Mouse (Mus musculus): ENCODE results near the gene Mpdu1. TPM values are rescaled to one million over a fixed set of nuclear protein-coding genes. Genes with fewer than 3 reads are reported as not detected.
A peak's percentile ranks its signal among the peaks of the same experiment; 100 is the strongest.

Mpdu1 gene
- polyA plus RNA-seq, 1 experiment = 135 TPM

DNA sequence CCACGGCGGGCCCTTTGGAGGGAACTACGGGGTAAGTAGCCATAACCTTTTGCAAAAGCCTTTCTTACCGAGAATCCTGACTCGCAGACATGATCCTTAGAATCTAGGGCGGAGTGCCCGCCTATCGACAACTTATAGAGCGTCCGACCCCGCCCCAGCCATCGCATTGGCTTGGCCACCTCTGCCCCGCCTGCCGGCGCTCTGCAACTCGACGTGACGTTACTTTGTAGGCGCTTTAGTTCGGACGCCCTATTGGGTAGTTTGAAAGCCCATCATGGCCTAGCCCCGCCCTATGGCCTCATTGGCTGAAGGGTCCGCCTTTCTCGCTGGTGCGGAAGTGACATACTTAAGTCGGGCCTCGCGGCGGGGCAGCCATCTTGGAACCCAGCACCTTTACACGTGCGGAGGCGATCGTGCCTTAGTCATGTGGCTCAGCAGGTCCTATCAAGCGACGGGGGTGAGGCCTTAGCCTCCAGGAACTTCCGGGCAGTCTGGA lies 9.8 kb upstream of the Mpdu1 start, which contains the start of gene Eif4a1:
Eif4a1 (minus strand) TSS at position 213 of the 496 bp plus-strand sequence.
- no peaks in the 10 kb centered on the region; the same call in 1 of the 2 replicates for H3K4me1 ChIP-seq (ENCODE audit: control insufficient read depth, insufficient read depth, insufficient read length, low read length)
- TF ChIP-seq CTCF (IDR thresholded peaks at IDR 0.05; ENCODE audit: extremely low read depth, insufficient read length, insufficient replicate concordance, low read depth, low read length) (0 out of 2 replicates have a peak, but pooled peaks have one; percentile 23), POLR2A (IDR thresholded peaks at IDR 0.05; ENCODE audit: low read depth, low read length) (peak; percentile 95)
- peak within 1 kb of the TSS; percentile 88 for H3K27ac ChIP-seq (ENCODE audit: insufficient read depth, low read depth, low read length)
- peaks cover 53% of the 10 kb centered on the region for H3K36me3 ChIP-seq (ENCODE audit: control insufficient read depth, insufficient read depth, low read length)
- no peaks in the 10 kb centered on the region for H3K27me3 ChIP-seq (ENCODE audit: control insufficient read depth, insufficient read depth, low read length)
- WGBS = 0% methylated on average over 36 of the region's 36 CpGs
- peak within 1 kb of the TSS; percentile 87 for H3K4me3 ChIP-seq (ENCODE audit: low read depth, low read length)

DNA sequence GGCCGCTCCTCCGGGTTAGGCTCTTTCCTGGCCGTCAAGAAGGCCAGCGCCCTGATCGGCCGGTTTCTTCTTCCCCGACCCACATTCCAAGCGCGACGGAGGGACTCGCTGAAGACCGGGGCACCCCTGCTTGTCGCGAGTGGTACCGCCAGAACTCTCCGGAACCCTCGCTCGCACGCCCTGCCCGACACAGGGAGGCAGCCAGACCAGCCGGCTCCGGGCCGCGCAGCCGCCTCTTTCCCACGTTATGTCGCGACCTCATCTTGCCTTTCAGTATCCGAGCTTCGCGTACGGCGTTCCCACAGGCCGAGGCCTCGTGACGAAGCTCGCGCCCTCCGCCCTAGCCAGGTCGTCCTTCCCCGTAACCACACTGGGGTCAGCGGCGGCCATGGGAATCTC lies 9.3 kb upstream of the Mpdu1 start:
- Histone ChIP-seq H3K4me1 (ENCODE audit: control insufficient read depth, insufficient read depth, insufficient read length, low read length) (no peaks in the 10 kb centered on the region; the same call in 1 of the 2 replicates), H3K36me3 (ENCODE audit: control insufficient read depth, insufficient read depth, low read length) (peaks cover 52% of the 10 kb centered on the region), H3K27me3 (ENCODE audit: control insufficient read depth, insufficient read depth, low read length) (no peaks in the 10 kb centered on the region), H3K4me3 (ENCODE audit: low read depth, low read length) (peak overlapping the region; percentile 87), H3K27ac (ENCODE audit: insufficient read depth, low read depth, low read length) (peak overlapping the region; percentile 88)
- under 1% methylated on average over 43 of the region's 43 CpGs for WGBS
- TF ChIP-seq POLR2A (IDR thresholded peaks at IDR 0.05; ENCODE audit: low read depth, low read length) (no peak), CTCF (IDR thresholded peaks at IDR 0.05; ENCODE audit: extremely low read depth, insufficient read length, insufficient replicate concordance, low read depth, low read length) (no peak)

DNA sequence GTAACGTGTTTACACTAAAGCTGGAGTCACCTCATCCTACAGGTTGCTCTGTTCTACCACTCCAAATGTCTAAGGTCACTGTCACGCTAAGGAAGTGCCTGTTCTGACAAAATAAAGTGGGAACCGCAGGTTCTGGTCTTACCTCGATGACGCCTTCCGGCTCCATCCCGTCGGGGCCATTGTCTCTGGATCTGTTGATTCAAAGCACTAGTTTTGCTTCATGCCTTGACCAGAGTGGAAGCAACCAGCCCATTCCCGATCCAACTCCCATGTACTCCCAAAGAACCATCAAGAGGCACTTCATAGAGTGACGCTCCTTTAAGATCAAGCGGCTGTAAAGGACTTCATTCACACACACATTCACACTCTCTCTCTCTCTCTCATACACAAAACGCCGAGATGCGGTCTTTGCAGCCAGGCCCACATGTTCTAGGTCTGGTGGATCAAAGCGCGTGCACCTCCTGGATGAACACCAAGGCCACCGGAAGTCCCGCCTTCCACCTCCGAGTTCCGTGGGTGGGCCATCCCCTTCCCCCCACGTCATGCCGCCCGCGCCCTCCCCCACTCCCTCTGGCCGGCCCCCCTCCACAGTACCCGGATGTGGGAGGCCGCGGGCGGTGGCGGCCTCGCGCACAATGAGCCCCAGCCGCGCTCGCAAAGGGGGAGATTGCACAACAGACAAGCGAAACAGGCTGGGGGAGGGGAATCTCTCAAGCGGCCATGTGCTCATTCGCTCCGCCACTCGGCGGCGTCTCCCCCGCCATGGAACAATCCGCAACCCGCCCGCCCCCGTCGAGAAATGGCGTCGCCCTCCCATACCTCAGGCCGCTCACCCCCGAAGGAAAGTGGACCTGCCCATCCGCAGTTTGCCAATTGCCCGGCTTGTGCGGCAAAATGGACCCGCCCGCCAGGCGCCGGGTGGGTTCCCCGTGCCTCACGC lies 8.6 kb upstream of the Mpdu1 start:
- peak overlapping the region; percentile 88 for H3K27ac ChIP-seq (ENCODE audit: insufficient read depth, low read depth, low read length)
- no peaks in the 10 kb centered on the region; the same call in 1 of the 2 replicates for H3K4me1 ChIP-seq (ENCODE audit: control insufficient read depth, insufficient read depth, insufficient read length, low read length)
- H3K27me3 ChIP-seq (ENCODE audit: control insufficient read depth, insufficient read depth, low read length) = no peaks in the 10 kb centered on the region
- peak overlapping the region; percentile 87 for H3K4me3 ChIP-seq (ENCODE audit: low read depth, low read length)
- under 1% methylated on average over 59 of the region's 61 CpGs for WGBS
- no peak for TF ChIP-seq CTCF (IDR thresholded peaks at IDR 0.05; ENCODE audit: extremely low read depth, insufficient read length, insufficient replicate concordance, low read depth, low read length)
- peak; percentile 68; the same call in 1 of the 2 replicates for TF ChIP-seq POLR2A (IDR thresholded peaks at IDR 0.05; ENCODE audit: low read depth, low read length)
- H3K36me3 ChIP-seq (ENCODE audit: control insufficient read depth, insufficient read depth, low read length) = peaks cover 53% of the 10 kb centered on the region

DNA sequence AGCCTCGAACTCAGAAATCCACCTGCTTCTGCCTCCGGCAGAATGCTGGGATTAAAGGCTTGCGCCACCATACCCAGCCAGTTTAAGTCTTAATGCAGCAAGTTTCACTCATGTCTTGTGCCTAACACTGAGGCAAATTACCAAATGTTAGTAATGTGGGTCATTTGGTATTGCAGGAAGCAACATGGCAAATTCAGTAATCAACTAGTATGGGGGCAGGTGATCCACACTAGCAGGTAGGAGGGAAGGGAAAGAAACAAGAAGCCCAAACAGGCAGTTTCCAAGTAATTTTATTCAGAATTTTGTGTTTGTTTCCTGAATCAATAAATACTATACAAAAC lies 4.2 kb upstream of the Mpdu1 start:
- peaks cover 38% of the 10 kb centered on the region for H3K36me3 ChIP-seq (ENCODE audit: control insufficient read depth, insufficient read depth, low read length)
- WGBS = 83% methylated on average over 3 of the region's 3 CpGs
- TF ChIP-seq POLR2A (IDR thresholded peaks at IDR 0.05; ENCODE audit: low read depth, low read length) (no peak), CTCF (IDR thresholded peaks at IDR 0.05; ENCODE audit: extremely low read depth, insufficient read length, insufficient replicate concordance, low read depth, low read length) (no peak)
- H3K27ac ChIP-seq (ENCODE audit: insufficient read depth, low read depth, low read length) = no peak overlapping the region
- no peak overlapping the region for H3K4me3 ChIP-seq (ENCODE audit: low read depth, low read length)
- H3K4me1 ChIP-seq (ENCODE audit: control insufficient read depth, insufficient read depth, insufficient read length, low read length) = peaks cover 5% of the 10 kb centered on the region
- no peaks in the 10 kb centered on the region for H3K27me3 ChIP-seq (ENCODE audit: control insufficient read depth, insufficient read depth, low read length)

DNA sequence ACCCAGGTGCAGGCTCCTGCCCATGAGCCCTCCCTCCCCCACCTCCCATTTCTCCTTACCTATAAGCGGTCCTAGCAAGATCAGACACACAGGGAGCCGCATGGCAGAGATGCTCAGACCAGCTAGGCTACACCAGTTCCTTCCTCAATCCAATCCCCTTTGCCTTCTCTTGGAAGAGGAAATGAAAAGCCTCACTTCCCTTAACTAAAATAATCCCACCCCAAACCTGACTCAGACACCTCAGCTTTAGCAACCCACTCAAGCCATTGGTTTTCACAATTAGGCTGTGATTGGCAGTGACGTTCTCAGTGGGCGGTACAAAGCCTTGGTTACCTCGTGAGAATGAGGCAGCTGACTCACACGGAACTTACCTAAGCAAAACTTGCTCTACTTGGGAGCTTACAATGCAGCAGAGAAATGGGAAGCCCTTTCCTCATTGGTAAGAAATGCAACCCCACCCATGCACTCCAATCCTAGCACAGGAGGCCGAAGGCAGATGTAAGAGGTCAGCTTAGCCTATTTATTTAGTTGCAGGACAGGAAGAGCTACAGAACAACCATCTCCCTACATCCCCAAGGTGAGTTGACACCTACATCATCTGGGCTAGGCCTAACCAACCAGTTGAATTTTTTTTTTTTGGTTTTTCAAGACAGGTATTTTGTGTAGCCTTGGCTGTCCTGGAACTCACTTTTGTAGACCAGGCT lies 3.7 kb upstream of the Mpdu1 start, which contains the start of gene Cd68:
Cd68 (minus strand) TSS at position 193 of the 704 bp plus-strand sequence.
- Histone ChIP-seq H3K4me1 (ENCODE audit: control insufficient read depth, insufficient read depth, insufficient read length, low read length) (peaks cover 7% of the 10 kb centered on the region), H3K27me3 (ENCODE audit: control insufficient read depth, insufficient read depth, low read length) (no peaks in the 10 kb centered on the region), H3K4me3 (ENCODE audit: low read depth, low read length) (peak within 1 kb of the TSS; percentile 25), H3K27ac (ENCODE audit: insufficient read depth, low read depth, low read length) (peak within 1 kb of the TSS; percentile 1; the same call in 1 of the 2 replicates), H3K36me3 (ENCODE audit: control insufficient read depth, insufficient read depth, low read length) (peaks cover 38% of the 10 kb centered on the region)
- TF ChIP-seq CTCF (IDR thresholded peaks at IDR 0.05; ENCODE audit: extremely low read depth, insufficient read length, insufficient replicate concordance, low read depth, low read length) (no peak), POLR2A (IDR thresholded peaks at IDR 0.05; ENCODE audit: low read depth, low read length) (no peak)
- WGBS = 37% methylated on average over 7 of the region's 7 CpGs

DNA sequence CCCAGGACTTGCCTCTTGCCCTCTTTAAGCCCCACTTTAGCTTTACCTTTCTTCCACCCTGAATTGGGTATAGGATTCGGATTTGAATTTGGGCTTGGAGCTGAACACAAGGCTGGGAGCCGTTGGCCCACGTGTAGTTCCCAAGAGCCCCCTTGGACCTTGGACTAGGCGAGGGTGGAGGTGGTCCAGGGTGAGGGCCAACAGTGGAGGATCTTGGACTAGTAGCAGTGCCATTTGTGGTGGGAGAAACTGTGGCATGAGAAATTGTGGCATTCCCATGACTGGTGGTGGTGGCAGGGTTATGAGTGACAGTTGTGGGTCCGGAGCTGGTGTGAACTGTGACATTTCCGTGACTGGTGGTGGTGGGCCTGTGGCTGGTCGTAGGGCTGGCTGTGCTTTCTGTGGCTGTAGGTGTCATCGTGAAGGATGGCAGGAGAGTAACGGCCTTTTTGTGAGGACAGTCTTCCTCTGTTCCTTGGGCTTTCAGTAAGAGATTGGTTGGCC lies 3.1 kb upstream of the Mpdu1 start:
- Histone ChIP-seq H3K4me3 (ENCODE audit: low read depth, low read length) (peak overlapping the region; percentile 25), H3K4me1 (ENCODE audit: control insufficient read depth, insufficient read depth, insufficient read length, low read length) (peaks cover 7% of the 10 kb centered on the region), H3K27ac (ENCODE audit: insufficient read depth, low read depth, low read length) (peak overlapping the region; percentile 1; the same call in 1 of the 2 replicates), H3K36me3 (ENCODE audit: control insufficient read depth, insufficient read depth, low read length) (peaks cover 34% of the 10 kb centered on the region), H3K27me3 (ENCODE audit: control insufficient read depth, insufficient read depth, low read length) (no peaks in the 10 kb centered on the region)
- WGBS = 65% methylated on average over 9 of the region's 9 CpGs
- TF ChIP-seq POLR2A (IDR thresholded peaks at IDR 0.05; ENCODE audit: low read depth, low read length) (no peak), CTCF (IDR thresholded peaks at IDR 0.05; ENCODE audit: extremely low read depth, insufficient read length, insufficient replicate concordance, low read depth, low read length) (no peak)

Data from small intestine, adult 2 months (tissue).